Mouse (Mus musculus): Measurements from ENCODE around the gene Rbl1. TPM values are rescaled to one million over a fixed set of nuclear protein-coding genes. Genes with fewer than 3 reads are reported as not detected.
"Not testable (repeated sequence)": the region's sequence is repeated elsewhere in the genome, so short reads cannot be mapped to it uniquely, and the experiment has no call there.

Gene Rbl1
- polyA plus RNA-seq, 1 experiment from 2014 or later = 23.8 TPM

GRCm38 (mm10) chr2:157198405-157198804, 5.9 kb downstream of the Rbl1 start:
- not testable (repeated sequence) for H3K9me3 ChIP-seq (replicated peaks); H3K4me1 ChIP-seq; H3K4me3 ChIP-seq; H3K27ac ChIP-seq; H3K27me3 ChIP-seq (ENCODE audit: low read depth, poor library complexity, severe bottlenecking); DNase-seq (ENCODE audit: low spot score)
- peaks cover 80% of the 10 kb centered on the region for H3K36me3 ChIP-seq
- 96% methylated on average over 11 of the region's 11 CpGs for WGBS

GRCm38 (mm10) chr2:157190651-157191050, 13.7 kb downstream of the Rbl1 start:
- 95% methylated on average over 4 of the region's 4 CpGs for WGBS
- Histone ChIP-seq H3K36me3 (peaks cover 98% of the 10 kb centered on the region), H3K4me3 (no peak overlapping the region), H3K27me3 (ENCODE audit: low read depth, poor library complexity, severe bottlenecking) (no peaks in the 10 kb centered on the region), H3K4me1 (no peaks in the 10 kb centered on the region), H3K9me3 (replicated peaks) (no peaks in the 10 kb centered on the region), H3K27ac (no peak overlapping the region)
- no peak for DNase-seq (ENCODE audit: low spot score)

- H3K4me3 ChIP-seq = no peak overlapping the region
- no peaks in the 10 kb centered on the region for H3K27me3 ChIP-seq (ENCODE audit: low read depth, poor library complexity, severe bottlenecking)
- H3K4me1 ChIP-seq = no peaks in the 10 kb centered on the region
- H3K27ac ChIP-seq = no peak overlapping the region
- DNase-seq (ENCODE audit: low spot score) = no peak
- 90% methylated on average over 4 of the region's 4 CpGs for WGBS
- H3K36me3 ChIP-seq = peaks cover 94% of the 10 kb centered on the region
- no peaks in the 10 kb centered on the region for H3K9me3 ChIP-seq (replicated peaks)
Observed at GRCm38 (mm10) chr2:157187223-157187622, 17.1 kb downstream of the Rbl1 start.

GRCm38 (mm10) chr2:157186504-157186903, 17.8 kb downstream of the Rbl1 start:
- H3K27me3 ChIP-seq (ENCODE audit: low read depth, poor library complexity, severe bottlenecking) = no peaks in the 10 kb centered on the region
- no peaks in the 10 kb centered on the region for H3K4me1 ChIP-seq
- WGBS = 41% methylated on average over 5 of the region's 5 CpGs
- no peak for DNase-seq (ENCODE audit: low spot score)
- no peak overlapping the region for H3K27ac ChIP-seq
- H3K36me3 ChIP-seq = peaks cover 94% of the 10 kb centered on the region
- H3K9me3 ChIP-seq (replicated peaks) = no peaks in the 10 kb centered on the region
- no peak overlapping the region for H3K4me3 ChIP-seq

- WGBS = 94% methylated on average over 13 of the region's 13 CpGs
- H3K27me3 ChIP-seq (ENCODE audit: low read depth, poor library complexity, severe bottlenecking) = no peaks in the 10 kb centered on the region
- no peaks in the 10 kb centered on the region for H3K9me3 ChIP-seq (replicated peaks)
- DNase-seq (ENCODE audit: low spot score) = no peak
- peaks cover 90% of the 10 kb centered on the region for H3K36me3 ChIP-seq
- no peak overlapping the region for H3K4me3 ChIP-seq
- no peaks in the 10 kb centered on the region for H3K4me1 ChIP-seq
- H3K27ac ChIP-seq = no peak overlapping the region
Observed at GRCm38 (mm10) chr2:157185022-157185660, 19.2 kb downstream of the Rbl1 start.

GRCm38 (mm10) chr2:157178167-157178566, 26.2 kb downstream of the Rbl1 start:
- no peak overlapping the region for H3K4me3 ChIP-seq
- peaks cover 77% of the 10 kb centered on the region for H3K36me3 ChIP-seq
- H3K27ac ChIP-seq = no peak overlapping the region
- H3K27me3 ChIP-seq (ENCODE audit: low read depth, poor library complexity, severe bottlenecking) = no peaks in the 10 kb centered on the region
- WGBS = 82% methylated on average over 6 of the region's 6 CpGs
- H3K4me1 ChIP-seq = no peaks in the 10 kb centered on the region
- H3K9me3 ChIP-seq (replicated peaks) = no peaks in the 10 kb centered on the region
- no peak for DNase-seq (ENCODE audit: low spot score)

GRCm38 (mm10) chr2:157176248-157176647, 28.1 kb downstream of the Rbl1 start:
- no peak overlapping the region for H3K4me3 ChIP-seq

GRCm38 (mm10) chr2:157174416-157174815, 29.9 kb downstream of the Rbl1 start:
- Histone ChIP-seq H3K36me3 (peaks cover 73% of the 10 kb centered on the region), H3K4me3 (no peak overlapping the region), H3K27ac (no peak overlapping the region), H3K4me1 (no peaks in the 10 kb centered on the region), H3K27me3 (ENCODE audit: low read depth, poor library complexity, severe bottlenecking) (no peaks in the 10 kb centered on the region), H3K9me3 (replicated peaks) (no peaks in the 10 kb centered on the region)
- no peak for DNase-seq (ENCODE audit: low spot score)
- WGBS = 77% methylated on average over 5 of the region's 5 CpGs

More at GRCm38 (mm10) chr2:157176248-157176647, 28.1 kb downstream of the Rbl1 start:
- H3K9me3 ChIP-seq (replicated peaks) = no peaks in the 10 kb centered on the region
- no peak for DNase-seq (ENCODE audit: low spot score)
- no peak overlapping the region for H3K27ac ChIP-seq
- 89% methylated on average over 3 of the region's 3 CpGs for WGBS
- H3K36me3 ChIP-seq = peaks cover 73% of the 10 kb centered on the region
- no peaks in the 10 kb centered on the region for H3K27me3 ChIP-seq (ENCODE audit: low read depth, poor library complexity, severe bottlenecking)
- no peaks in the 10 kb centered on the region for H3K4me1 ChIP-seq

- 96% methylated on average over 6 of the region's 6 CpGs for WGBS
- H3K27me3 ChIP-seq (ENCODE audit: low read depth, poor library complexity, severe bottlenecking) = no peaks in the 10 kb centered on the region
- no peak overlapping the region for H3K27ac ChIP-seq
- DNase-seq (ENCODE audit: low spot score) = no peak
- no peaks in the 10 kb centered on the region for H3K4me1 ChIP-seq
- peaks cover 78% of the 10 kb centered on the region for H3K36me3 ChIP-seq
- H3K9me3 ChIP-seq (replicated peaks) = no peaks in the 10 kb centered on the region
- no peak overlapping the region for H3K4me3 ChIP-seq
Observed at GRCm38 (mm10) chr2:157173555-157173954, 30.8 kb downstream of the Rbl1 start.

- Histone ChIP-seq H3K4me3 (no peak overlapping the region), H3K27me3 (ENCODE audit: low read depth, poor library complexity, severe bottlenecking) (no peaks in the 10 kb centered on the region), H3K9me3 (replicated peaks) (no peaks in the 10 kb centered on the region), H3K27ac (no peak overlapping the region), H3K36me3 (peaks cover 81% of the 10 kb centered on the region), H3K4me1 (no peaks in the 10 kb centered on the region)
- 95% methylated on average over 6 of the region's 6 CpGs for WGBS
- no peak for DNase-seq (ENCODE audit: low spot score)
Observed at GRCm38 (mm10) chr2:157172984-157173383, 31.4 kb downstream of the Rbl1 start.

GRCm38 (mm10) chr2:157170626-157171025, 33.7 kb downstream of the Rbl1 start:
- H3K27ac ChIP-seq = no peak overlapping the region
- H3K4me1 ChIP-seq = no peaks in the 10 kb centered on the region
- H3K36me3 ChIP-seq = peaks cover 79% of the 10 kb centered on the region
- no peaks in the 10 kb centered on the region for H3K9me3 ChIP-seq (replicated peaks)
- no peaks in the 10 kb centered on the region for H3K27me3 ChIP-seq (ENCODE audit: low read depth, poor library complexity, severe bottlenecking)
- no peak overlapping the region for H3K4me3 ChIP-seq
- DNase-seq (ENCODE audit: low spot score) = no peak
- WGBS = 77% methylated on average over 6 of the region's 6 CpGs

GRCm38 (mm10) chr2:157170166-157170565, 34.2 kb downstream of the Rbl1 start:
- no peak for DNase-seq (ENCODE audit: low spot score)
- no peaks in the 10 kb centered on the region for H3K4me1 ChIP-seq
- no peak overlapping the region for H3K27ac ChIP-seq
- no peaks in the 10 kb centered on the region for H3K9me3 ChIP-seq (replicated peaks)
- peaks cover 78% of the 10 kb centered on the region for H3K36me3 ChIP-seq
- H3K27me3 ChIP-seq (ENCODE audit: low read depth, poor library complexity, severe bottlenecking) = no peaks in the 10 kb centered on the region
- H3K4me3 ChIP-seq = no peak overlapping the region
- 61% methylated on average over 5 of the region's 5 CpGs for WGBS

- Histone ChIP-seq H3K9me3 (replicated peaks) (no peaks in the 10 kb centered on the region), H3K36me3 (peaks cover 79% of the 10 kb centered on the region), H3K27me3 (ENCODE audit: low read depth, poor library complexity, severe bottlenecking) (no peaks in the 10 kb centered on the region), H3K4me3 (no peak overlapping the region), H3K4me1 (no peaks in the 10 kb centered on the region), H3K27ac (no peak overlapping the region)
- no peak for DNase-seq (ENCODE audit: low spot score)
- WGBS = 93% methylated on average over 12 of the region's 12 CpGs
Observed at GRCm38 (mm10) chr2:157166371-157167080, 37.8 kb downstream of the Rbl1 start.
